Mouse (Mus musculus) erythroblast, embryonic 14.5 days (primary cell): ENCODE results near the gene Plcb2. TPM values are rescaled to one million over a fixed set of nuclear protein-coding genes. Genes with fewer than 3 reads are reported as not detected.

Experiments
- H3K27me3 ChIP-seq: 2 replicates; pipeline ENCODE4 v1.6.1; 2012; ENCODE audit warnings: inconsistent platforms; ENCODE audit not compliant: control insufficient read depth
- H3K36me3 ChIP-seq: 2 replicates; pipeline ENCODE4 v1.6.1; 2012; ENCODE audit warnings: mild to moderate bottlenecking, inconsistent platforms; ENCODE audit not compliant: control insufficient read depth
- H3K4me1 ChIP-seq: 2 replicates; pipeline ENCODE4 v1.6.1; 2012; ENCODE audit warnings: inconsistent platforms; ENCODE audit not compliant: control insufficient read depth
- H3K4me3 ChIP-seq: replicated peaks from 2 replicates; pipeline ENCODE3; 2012; ENCODE audit warnings: moderate library complexity, mild to moderate bottlenecking, inconsistent platforms
- H3K9me3 ChIP-seq: 2 replicates; pipeline ENCODE4 v1.6.1; 2012; ENCODE audit warnings: low read length, inconsistent platforms, mixed read lengths; ENCODE audit not compliant: control insufficient read depth
- GATA1 ChIP-seq: IDR thresholded peaks from 2 replicates; pipeline ENCODE4 v1.6.1; 2012; ENCODE audit warnings: low read length, inconsistent platforms, mixed read lengths
- TAL1 ChIP-seq: IDR thresholded peaks from 3 replicates; pipeline ENCODE4 v1.6.1; 2012; ENCODE audit warnings: low read length, inconsistent platforms, mixed read lengths
- polyA plus RNA-seq: library from polyadenylated mRNA; stranded (reverse); fragments of >175 nt; gene quantifications from 2 replicates; pipeline ENCODE4 v1.2.3, GENCODE M21; 2012

Plcb2 gene
- polyA plus RNA-seq, 1 experiment = 0.07 TPM

DNA sequence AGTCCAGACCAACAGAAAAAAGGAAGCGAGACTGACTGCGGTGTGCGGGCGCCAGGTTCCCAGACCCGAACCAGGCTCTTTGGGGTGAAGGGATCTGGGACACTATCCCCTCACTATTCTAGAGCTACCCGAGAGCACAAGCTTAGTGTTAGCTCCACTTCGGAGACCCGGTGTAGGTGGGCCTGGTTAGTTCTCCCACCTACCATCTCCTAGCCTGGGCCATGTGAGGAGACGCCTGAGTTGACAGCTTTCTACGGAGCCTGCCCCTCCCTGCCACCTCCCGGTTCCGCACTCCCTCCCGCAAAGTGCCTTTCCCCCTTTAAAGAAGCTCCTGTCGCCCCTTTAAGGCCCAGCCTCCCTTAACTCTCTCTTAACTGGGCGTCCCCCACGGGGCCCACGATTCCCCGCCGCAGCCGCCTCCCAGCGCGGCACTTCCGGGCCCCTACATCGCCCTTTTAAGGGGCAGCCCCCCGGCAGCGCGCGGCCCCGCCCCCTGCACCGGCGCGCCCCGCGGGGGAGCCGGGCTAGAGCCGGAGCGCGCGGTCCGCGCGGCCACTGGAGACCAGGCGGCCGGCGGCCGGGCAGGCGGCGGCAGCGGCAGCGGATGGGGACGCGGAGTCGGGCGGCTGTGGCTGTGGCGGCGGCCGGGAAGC, 17.1 kb upstream of the Plcb2 start, which contains the start of gene Inafm2:
TSS of gene Inafm2 (plus strand) at position 527 of the 653 bp plus-strand sequence.
- peaks cover 32% of the 10 kb centered on the region for H3K36me3 ChIP-seq
- H3K4me3 ChIP-seq = peak within 1 kb of the TSS; percentile 91
- peaks cover 63% of the 10 kb centered on the region for H3K4me1 ChIP-seq
- peaks cover 19% of the 10 kb centered on the region for H3K27me3 ChIP-seq
- no peak for TF ChIP-seq TAL1
- no peak for TF ChIP-seq GATA1
- no peaks in the 10 kb centered on the region for H3K9me3 ChIP-seq

DNA sequence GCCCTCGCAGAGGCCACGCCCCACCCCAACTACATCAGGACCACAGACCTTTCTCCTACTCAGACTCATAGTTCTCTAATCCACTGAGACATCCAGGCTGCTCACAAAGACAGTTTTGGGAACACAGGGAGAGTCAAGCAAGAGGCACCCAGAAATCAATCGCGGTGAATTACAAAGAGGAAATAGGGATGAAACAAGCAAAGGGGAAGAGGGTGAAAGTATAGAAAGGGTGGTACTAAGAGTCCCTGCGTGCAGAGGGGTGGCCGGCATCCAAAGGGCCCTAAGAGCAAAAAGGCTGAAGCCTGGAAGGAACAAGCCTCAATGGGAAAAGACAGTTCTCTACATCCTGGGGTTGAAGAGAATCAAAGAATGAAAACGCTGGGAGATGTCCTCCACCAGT, 16.4 kb upstream of the Plcb2 start:
- Histone ChIP-seq H3K36me3 (peaks cover 24% of the 10 kb centered on the region), H3K4me1 (peaks cover 55% of the 10 kb centered on the region), H3K27me3 (peaks cover 19% of the 10 kb centered on the region), H3K4me3 (peak overlapping the region; percentile 91), H3K9me3 (no peaks in the 10 kb centered on the region)
- TF ChIP-seq TAL1 (no peak), GATA1 (no peak)

DNA sequence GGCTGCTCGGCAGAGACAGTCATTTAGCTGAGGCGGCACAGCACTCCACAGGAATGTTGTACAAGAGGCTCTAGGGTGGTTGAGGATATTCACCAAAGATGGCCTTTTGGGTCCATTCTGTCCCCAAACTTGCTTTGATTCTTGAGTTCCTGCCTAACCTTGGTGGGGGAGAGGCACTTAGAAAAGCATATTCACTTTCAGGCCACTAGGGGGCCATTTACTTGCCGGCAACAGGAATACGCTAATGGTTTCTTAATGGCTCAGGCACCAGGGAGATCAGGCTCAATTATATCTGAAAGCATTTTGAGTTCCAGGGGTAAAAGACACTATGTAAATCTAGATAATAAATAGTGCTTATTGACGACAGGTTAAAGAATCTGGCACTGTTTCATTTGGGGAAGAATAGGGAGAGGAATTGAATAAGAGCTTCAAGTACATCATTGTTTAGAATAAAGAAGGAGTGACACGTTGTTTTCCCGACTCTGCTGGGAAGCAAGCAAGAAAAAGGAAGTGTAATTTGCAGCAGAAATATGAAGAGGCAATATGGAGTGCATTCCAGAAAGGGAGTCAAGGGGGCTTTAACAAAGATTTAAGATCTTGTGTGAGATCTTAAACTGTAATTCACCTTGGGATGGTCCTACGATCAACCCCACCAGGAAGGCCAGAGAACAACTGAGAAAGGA, 15.2 kb upstream of the Plcb2 start:
- peaks cover 19% of the 10 kb centered on the region for H3K27me3 ChIP-seq
- H3K36me3 ChIP-seq = peaks cover 12% of the 10 kb centered on the region
- no peak for TF ChIP-seq GATA1
- no peak for TF ChIP-seq TAL1
- peaks cover 43% of the 10 kb centered on the region for H3K4me1 ChIP-seq
- H3K9me3 ChIP-seq = no peaks in the 10 kb centered on the region
- H3K4me3 ChIP-seq = no peak overlapping the region

- Histone ChIP-seq H3K36me3 (no peaks in the 10 kb centered on the region), H3K27me3 (peaks cover 19% of the 10 kb centered on the region), H3K4me3 (no peak overlapping the region), H3K4me1 (peaks cover 22% of the 10 kb centered on the region), H3K9me3 (no peaks in the 10 kb centered on the region)
- TF ChIP-seq GATA1 (no peak), TAL1 (no peak)
Measured at GRCm38 (mm10) chr2:118741183-118741582, 12.9 kb upstream of the Plcb2 start.

- no peak for TF ChIP-seq GATA1
- TF ChIP-seq TAL1 = no peak
- Histone ChIP-seq H3K27me3 (peaks cover 21% of the 10 kb centered on the region), H3K9me3 (no peaks in the 10 kb centered on the region), H3K4me1 (peaks cover 18% of the 10 kb centered on the region), H3K4me3 (no peak overlapping the region), H3K36me3 (no peaks in the 10 kb centered on the region)
Measured at GRCm38 (mm10) chr2:118740341-118740740, 12.1 kb upstream of the Plcb2 start.

GRCm38 (mm10) chr2:118733341-118733740, 5.1 kb upstream of the Plcb2 start:
- Histone ChIP-seq H3K9me3 (no peaks in the 10 kb centered on the region), H3K4me1 (0 out of 2 replicates have a peak, but pooled peaks cover 2% of the 10 kb centered on the region), H3K4me3 (no peak overlapping the region), H3K36me3 (no peaks in the 10 kb centered on the region), H3K27me3 (peaks cover 31% of the 10 kb centered on the region)
- TF ChIP-seq GATA1 = no peak
- no peak for TF ChIP-seq TAL1

DNA sequence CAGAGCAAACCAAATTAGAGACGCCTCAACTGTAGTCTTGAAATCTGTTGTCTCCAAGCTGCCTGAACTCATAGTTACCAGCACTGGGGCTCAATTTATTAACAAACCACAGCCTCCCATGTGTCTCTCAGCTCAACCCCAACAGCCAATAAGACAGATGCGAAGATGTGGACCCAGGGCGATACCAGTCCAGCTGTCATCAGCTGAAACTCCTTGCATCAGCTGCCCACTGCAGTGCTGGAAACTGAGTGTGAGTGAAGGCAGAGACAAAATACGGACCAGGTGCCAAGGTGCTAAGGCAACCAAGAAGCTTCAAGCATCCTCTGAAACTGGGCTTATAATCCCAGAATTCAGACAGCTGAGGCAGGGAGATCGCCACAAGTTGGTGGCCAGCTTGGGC, 3.7 kb upstream of the Plcb2 start:
- Histone ChIP-seq H3K36me3 (no peaks in the 10 kb centered on the region), H3K4me1 (0 out of 2 replicates have a peak, but pooled peaks cover 2% of the 10 kb centered on the region), H3K4me3 (no peak overlapping the region), H3K27me3 (peaks cover 44% of the 10 kb centered on the region), H3K9me3 (no peaks in the 10 kb centered on the region)
- TF ChIP-seq TAL1 (no peak), GATA1 (no peak)

DNA sequence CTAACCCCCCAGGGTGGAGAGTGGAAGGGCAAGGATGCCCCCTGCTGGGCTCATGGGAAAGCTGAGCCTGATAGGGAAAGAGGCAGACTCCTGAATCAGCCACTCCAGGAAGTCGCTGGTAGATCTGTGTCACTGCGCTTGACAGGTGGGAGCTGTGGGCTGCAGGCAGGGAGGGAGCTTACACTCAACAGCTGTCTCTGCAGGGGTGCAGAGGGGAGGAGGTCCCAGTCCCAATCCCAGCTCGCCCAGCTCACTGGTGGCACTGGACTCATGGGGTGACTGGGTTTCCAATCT, 2.3 kb upstream of the Plcb2 start:
- H3K27me3 ChIP-seq = peaks cover 46% of the 10 kb centered on the region
- H3K4me3 ChIP-seq = no peak overlapping the region
- H3K36me3 ChIP-seq = no peaks in the 10 kb centered on the region
- H3K4me1 ChIP-seq = 0 out of 2 replicates have a peak, but pooled peaks cover 2% of the 10 kb centered on the region
- TF ChIP-seq GATA1 (no peak), TAL1 (no peak)
- H3K9me3 ChIP-seq = no peaks in the 10 kb centered on the region

DNA sequence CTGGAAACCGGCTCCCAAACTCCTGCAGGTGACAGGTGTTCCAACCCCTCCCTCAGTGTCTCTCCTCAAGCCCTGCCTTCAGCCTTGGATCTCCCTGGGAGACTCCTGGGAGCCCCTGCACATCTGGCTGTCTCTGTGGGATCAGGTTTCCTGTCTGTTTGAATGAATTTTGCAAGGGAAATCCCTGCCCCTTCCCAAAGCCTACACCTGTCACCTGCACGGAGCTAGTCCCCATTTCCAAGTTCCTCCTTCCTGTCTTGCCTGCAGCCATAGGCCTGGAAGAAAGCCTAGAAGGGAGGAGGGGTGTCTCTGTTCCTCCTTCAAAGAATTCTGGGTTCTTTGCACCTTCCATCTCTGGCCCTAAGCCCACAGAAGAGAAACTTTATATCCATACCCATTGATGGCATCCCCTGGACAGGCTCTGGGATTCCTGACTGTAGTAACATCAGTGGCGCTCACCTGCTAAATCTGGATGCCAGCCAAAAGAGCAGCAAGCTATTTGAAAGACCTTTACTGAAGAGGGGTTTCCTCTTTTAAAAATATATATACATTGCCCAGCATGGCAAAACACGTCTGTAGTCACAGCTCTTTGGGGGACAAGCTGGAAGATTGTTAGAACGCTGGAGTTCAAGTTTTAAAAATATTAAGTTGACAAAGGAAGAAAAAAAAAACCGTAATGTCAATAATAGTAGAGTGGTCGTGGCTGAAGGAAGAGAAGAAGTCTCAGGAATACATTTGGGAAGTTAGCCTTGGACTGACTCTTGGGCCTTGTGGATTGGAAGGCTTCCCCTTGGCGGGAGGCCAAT, 1.8 kb upstream of the Plcb2 start:
- Histone ChIP-seq H3K27me3 (peaks cover 46% of the 10 kb centered on the region), H3K9me3 (no peaks in the 10 kb centered on the region), H3K36me3 (no peaks in the 10 kb centered on the region), H3K4me1 (0 out of 2 replicates have a peak, but pooled peaks cover 2% of the 10 kb centered on the region), H3K4me3 (no peak overlapping the region)
- TF ChIP-seq TAL1 (no peak), GATA1 (no peak)
